Mouse (Mus musculus) erythroblast, embryonic 14.5 days (primary cell): Measurements from ENCODE around the gene Gm45844. TPM values are rescaled to one million over a fixed set of nuclear protein-coding genes. Genes with fewer than 3 reads are reported as not detected.
"Not testable (repeated sequence)": the region's sequence is repeated elsewhere in the genome, so short reads cannot be mapped to it uniquely, and the experiment has no call there.

Source experiments
- H3K27me3 ChIP-seq: 2 replicates; pipeline ENCODE4 v1.6.1; 2012; ENCODE audit warnings: inconsistent platforms; ENCODE audit not compliant: control insufficient read depth
- H3K36me3 ChIP-seq: 2 replicates; pipeline ENCODE4 v1.6.1; 2012; ENCODE audit warnings: mild to moderate bottlenecking, inconsistent platforms; ENCODE audit not compliant: control insufficient read depth
- H3K4me1 ChIP-seq: 2 replicates; pipeline ENCODE4 v1.6.1; 2012; ENCODE audit warnings: inconsistent platforms; ENCODE audit not compliant: control insufficient read depth
- H3K4me3 ChIP-seq: replicated peaks from 2 replicates; pipeline ENCODE3; 2012; ENCODE audit warnings: moderate library complexity, mild to moderate bottlenecking, inconsistent platforms
- H3K9me3 ChIP-seq: 2 replicates; pipeline ENCODE4 v1.6.1; 2012; ENCODE audit warnings: low read length, inconsistent platforms, mixed read lengths; ENCODE audit not compliant: control insufficient read depth
- GATA1 ChIP-seq: IDR thresholded peaks from 2 replicates; pipeline ENCODE4 v1.6.1; 2012; ENCODE audit warnings: low read length, inconsistent platforms, mixed read lengths
- TAL1 ChIP-seq: IDR thresholded peaks from 3 replicates; pipeline ENCODE4 v1.6.1; 2012; ENCODE audit warnings: low read length, inconsistent platforms, mixed read lengths
- polyA plus RNA-seq: library from polyadenylated mRNA; stranded (reverse); fragments of >175 nt; gene quantifications from 2 replicates; pipeline ENCODE4 v1.2.3, GENCODE M21; 2012

Gm45844 gene
- polyA plus RNA-seq: not detected in 2 replicates

DNA sequence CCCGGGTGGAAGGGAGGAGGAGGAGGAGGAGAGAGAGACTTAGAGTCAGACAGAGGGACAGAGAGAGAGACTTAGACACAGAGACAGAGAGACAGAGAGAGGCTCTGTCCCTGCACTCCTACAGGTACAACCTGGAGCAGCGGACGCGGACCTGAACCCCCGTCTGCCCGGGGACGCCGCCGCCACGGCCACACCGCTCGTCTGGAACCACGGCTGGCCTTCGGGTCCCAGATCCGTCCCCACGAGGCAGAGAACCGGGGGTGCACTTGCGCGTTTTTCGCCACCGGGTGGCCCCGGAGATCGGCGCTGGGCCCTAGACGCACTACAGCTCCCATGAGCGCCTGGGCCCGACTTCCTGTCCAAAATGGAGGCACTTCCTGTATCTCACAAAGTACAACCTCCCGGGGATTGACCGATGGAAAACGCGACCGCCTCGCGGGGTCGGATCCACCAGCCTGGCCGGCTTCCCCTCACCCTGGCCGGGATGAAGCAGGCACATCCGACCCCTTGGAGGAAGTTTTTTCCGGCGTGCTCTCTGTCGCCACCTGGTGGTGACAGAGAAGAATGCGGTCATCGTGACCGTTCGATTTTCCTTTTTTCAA lies at the start of gene Gm45844:
Gene Gm45844, minus strand, starts transcription at position 324 of the 602 bp plus-strand sequence.
- not testable (repeated sequence) for H3K9me3 ChIP-seq, H3K4me1 ChIP-seq, H3K27me3 ChIP-seq
- Histone ChIP-seq H3K36me3 (peaks cover 10% of the 10 kb centered on the region), H3K4me3 (peak within 1 kb of the TSS; percentile 64)

DNA sequence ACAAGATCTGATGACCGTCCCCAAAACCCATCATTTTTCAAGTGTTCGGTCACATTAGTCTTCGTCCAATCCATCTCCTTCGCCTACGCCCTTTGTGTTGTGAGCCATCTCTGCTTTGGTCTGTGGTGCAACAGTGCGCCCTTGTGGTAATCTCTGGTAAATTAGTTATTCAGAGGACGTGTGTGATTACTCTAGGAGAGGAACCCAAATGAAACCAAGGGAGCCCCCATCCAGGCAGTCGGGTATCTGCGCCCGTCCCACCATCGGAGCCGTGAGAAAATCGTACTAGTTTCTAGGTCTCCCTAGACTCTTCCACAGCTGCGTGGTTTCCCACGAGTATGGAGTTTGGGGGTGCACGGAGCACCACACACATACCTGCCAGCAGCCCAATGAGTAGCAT lies 17.5 kb upstream of the Gm45844 start:
- H3K4me1 ChIP-seq: peaks cover 22% of the 10 kb centered on the region
- peaks cover 8% of the 10 kb centered on the region for H3K9me3 ChIP-seq
- H3K4me3 ChIP-seq: no peak overlapping the region
- H3K27me3 ChIP-seq: peaks cover 11% of the 10 kb centered on the region
- H3K36me3 ChIP-seq: peaks cover 53% of the 10 kb centered on the region
- no peak for TF ChIP-seq TAL1

DNA sequence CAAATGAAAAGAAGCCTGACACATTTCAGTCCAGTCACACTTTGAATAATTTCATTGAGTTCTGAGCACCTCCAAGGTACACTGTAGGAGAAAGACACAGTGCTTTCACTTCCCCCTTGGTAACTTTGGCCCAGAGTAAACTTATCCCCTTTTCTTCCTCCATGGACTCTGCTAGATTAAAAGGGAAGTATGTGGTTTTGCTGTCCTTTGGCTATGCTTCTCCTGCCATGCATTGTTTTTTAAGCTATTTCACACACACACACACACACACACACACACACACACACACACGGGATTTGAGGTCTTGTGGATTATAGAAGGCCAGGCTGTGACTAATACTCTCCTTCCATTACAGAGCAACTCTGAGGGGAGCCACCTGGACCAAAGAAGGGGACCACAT lies 3.3 kb upstream of the Gm45844 start:
- peaks cover 7% of the 10 kb centered on the region for H3K9me3 ChIP-seq
- no peaks in the 10 kb centered on the region; the same call in 1 of the 2 replicates for H3K4me1 ChIP-seq
- H3K4me3 ChIP-seq: no peak overlapping the region
- no peaks in the 10 kb centered on the region; the same call in 1 of the 2 replicates for H3K27me3 ChIP-seq
- TF ChIP-seq GATA1 (no peak), TAL1 (no peak)
- peaks cover 30% of the 10 kb centered on the region for H3K36me3 ChIP-seq

DNA sequence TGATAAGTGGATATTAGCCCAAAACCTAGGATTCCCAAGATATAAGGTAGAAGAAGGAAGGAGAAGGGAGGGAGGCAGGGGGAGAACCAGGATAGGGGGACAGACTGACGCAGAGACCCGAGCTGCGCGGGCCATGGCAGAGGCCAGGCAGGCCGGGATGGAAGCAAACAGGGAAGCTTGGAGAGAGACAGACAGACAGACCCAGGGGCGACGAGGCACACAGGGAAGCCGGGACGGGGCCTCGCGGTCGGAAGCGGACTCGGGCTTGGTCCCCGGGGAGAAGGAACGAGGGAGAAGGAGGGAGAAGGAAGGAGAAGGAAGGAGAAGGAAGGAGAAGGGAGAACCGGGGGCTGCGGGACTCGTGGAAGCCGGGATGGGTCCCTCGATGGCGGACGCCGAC lies 533 bp downstream of the Gm45844 start:
- H3K36me3 ChIP-seq, H3K4me1 ChIP-seq, H3K27me3 ChIP-seq, H3K9me3 ChIP-seq: not testable (repeated sequence)
- H3K4me3 ChIP-seq: peak overlapping the region; percentile 26

DNA sequence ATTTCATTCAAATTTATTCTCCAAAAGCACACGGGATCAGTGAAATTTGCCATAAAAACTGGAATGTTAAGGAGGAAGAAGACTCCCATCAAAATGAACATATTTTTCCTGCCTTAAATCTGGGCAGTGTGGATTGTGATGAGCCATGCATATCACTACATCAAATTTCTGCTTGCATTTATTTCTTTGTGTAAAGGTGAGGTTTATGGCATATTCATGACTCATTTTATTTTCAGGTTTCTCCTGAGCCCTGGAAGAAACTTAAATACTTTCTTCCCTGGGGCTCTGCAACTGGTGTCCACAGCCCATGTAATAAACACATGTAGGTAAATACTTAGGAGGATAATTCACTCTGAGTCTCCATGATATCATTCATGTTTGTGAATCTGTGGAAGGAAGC lies 30.9 kb downstream of the Gm45844 start, which contains the start of gene Vmn2r29:
Gene Vmn2r29, minus strand, starts transcription at position 101 of the 400 bp plus-strand sequence.
- H3K4me1 ChIP-seq, H3K9me3 ChIP-seq, H3K27me3 ChIP-seq, H3K36me3 ChIP-seq, H3K4me3 ChIP-seq: not testable (repeated sequence)

DNA sequence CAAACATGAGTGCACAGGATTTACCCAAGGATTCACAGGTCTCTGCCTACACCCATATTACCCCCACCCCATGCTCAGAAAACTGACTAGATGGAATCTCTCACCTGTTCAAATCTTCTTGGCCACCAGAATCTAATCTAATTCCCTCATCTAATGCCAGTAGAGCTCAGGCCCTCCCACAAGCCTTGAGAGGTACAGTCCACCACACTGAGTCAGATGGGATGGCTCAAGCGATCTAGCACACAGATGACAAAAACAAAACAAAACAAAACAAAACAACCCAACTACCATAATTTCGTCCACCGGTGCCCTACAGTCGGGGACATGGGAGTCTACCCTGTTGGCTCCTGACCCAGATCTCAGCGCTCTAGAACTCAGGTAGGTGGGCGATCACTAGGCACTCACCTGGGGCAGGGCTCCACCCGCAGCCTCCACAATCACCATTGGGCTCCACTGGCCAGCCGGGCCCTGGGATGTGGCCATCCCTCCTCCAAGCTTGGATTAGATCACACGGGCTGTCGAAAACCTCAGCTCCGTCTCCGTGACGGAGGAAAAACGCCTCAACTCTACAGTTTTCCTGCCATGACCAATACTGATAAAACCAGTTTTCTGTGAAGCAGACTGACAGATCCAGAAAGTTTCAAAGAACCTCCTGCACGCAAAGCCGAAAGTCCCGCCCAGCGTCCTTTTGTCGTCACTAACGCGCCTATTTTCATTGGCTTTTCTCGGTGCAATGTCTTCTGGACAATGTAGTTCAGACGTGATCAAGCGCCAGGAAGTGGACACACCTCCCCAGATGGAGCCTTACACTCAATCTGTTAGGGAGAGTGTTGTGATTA lies 68.6 kb downstream of the Gm45844 start, which contains the start of gene Zfp772:
Gene Zfp772, minus strand, starts transcription at position 686 of the 839 bp plus-strand sequence.
- not testable (repeated sequence) for H3K4me1 ChIP-seq, H3K36me3 ChIP-seq, H3K27me3 ChIP-seq, H3K9me3 ChIP-seq
- H3K4me3 ChIP-seq: peak within 1 kb of the TSS; percentile 54

DNA sequence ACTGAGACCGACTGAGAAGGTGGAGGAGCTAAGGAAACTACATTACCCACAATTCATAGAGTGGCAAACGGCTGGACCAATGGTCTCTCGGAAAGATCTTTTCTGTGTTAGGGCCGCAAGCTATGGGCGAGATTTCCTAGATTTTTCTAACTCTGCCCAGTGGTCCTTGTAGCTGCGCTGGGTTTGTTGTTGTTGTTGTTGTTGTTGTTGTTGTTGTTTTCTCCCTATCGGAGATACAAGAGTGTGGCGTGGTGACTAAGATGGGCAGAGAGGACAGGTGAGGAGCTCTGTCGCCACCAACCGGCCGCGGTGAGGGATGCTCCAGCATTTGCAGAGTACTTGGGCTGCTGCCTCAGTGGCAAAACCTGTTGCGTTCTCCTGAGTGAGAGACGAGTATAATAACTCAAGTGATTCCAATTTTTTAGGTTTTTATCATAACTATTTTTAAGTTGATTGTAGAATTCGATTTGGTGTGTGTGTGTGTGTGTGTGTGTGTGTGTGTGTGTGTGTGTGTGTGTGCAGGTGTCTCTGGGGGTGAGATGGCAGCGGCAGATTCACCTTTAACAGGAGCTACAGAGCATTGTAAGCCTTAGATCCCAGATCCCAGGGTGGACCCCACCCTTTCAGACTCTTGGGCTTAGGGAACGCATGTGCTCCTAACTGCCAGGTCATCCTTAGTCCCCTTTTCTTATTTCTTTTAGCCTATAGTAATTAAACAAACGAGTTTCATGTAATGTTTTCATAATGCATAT lies 89.7 kb downstream of the Gm45844 start:
- Histone ChIP-seq H3K27me3 (no peaks in the 10 kb centered on the region), H3K4me3 (peak overlapping the region; percentile 63), H3K9me3 (no peaks in the 10 kb centered on the region), H3K4me1 (peaks cover 7% of the 10 kb centered on the region), H3K36me3 (no peaks in the 10 kb centered on the region)
- TF ChIP-seq GATA1 (no peak), TAL1 (no peak)

DNA sequence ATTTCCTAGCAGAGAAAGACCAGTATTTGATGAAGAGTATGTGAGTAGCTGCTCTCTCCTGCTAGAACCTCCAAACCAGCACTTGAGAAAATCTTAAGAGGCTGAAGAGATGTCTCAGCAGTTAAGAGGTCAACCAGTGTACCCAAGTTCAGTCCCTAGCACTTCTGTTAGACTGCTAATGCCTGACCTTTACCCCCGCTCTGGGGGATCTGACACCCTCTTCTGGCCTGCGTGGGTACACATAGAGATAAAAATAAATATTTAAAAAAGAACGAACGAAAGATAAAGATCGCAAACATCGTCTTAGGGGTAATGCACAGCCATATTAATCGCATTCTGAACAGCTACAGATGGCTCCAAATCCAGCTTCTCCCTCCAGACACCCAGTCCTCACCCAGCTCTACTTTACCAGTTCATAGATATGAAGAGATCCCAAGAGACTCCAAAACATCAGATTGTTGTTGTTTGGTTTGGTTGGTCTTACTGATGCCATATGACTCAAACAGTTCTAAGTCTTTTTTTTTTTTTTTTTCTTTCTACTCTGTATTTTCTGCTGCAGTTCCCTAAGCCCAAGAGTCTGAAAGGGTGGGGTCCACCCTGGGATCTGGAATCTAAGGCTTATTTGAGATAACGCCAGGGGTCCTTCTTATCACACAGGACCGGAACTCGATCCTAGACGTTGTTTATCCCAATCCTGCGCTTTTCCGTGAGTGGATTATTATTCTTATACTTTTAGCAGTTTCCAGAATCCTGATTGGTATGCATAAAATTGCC lies 90.5 kb downstream of the Gm45844 start:
- Histone ChIP-seq H3K27me3 (no peaks in the 10 kb centered on the region), H3K4me3 (peak overlapping the region; percentile 63), H3K36me3 (no peaks in the 10 kb centered on the region; the same call in 1 of the 2 replicates), H3K4me1 (peaks cover 7% of the 10 kb centered on the region), H3K9me3 (no peaks in the 10 kb centered on the region)
- no peak for TF ChIP-seq TAL1

DNA sequence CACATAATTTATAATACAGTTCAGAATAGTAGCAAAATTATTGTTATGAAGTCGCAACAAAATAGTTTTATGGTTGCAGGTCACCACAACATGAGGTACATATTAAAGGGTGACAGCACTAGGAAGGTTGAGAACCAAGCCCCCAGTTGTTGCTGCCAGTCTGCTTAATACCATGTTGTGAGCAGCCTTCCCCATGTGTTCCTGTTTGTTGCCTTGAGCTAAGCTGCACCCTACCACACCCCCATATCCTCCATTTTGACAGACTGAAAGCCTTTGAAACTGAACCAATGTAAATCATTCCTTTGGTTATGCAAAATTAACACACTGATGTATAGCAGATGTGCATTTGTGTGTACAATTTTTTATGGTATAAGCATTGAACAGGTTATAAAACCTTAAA lies 92.2 kb downstream of the Gm45844 start:
- Histone ChIP-seq H3K36me3 (peaks cover 4% of the 10 kb centered on the region), H3K9me3 (no peaks in the 10 kb centered on the region), H3K4me1 (peaks cover 7% of the 10 kb centered on the region), H3K4me3 (no peak overlapping the region), H3K27me3 (no peaks in the 10 kb centered on the region)
- TF ChIP-seq TAL1 (no peak), GATA1 (no peak)
